Mouse (Mus musculus) hindbrain, embryonic 11.5 days (tissue): ENCODE results near the gene Ccdc103. TPM values are rescaled to one million over a fixed set of nuclear protein-coding genes. Genes with fewer than 3 reads are reported as not detected.

ENCODE experiments used
- ATAC-seq: fragments of 200-750 bp; cut with Nextera tagmentation; 2 replicates; pipeline ENCODE4 v1.8.0; 2017; ENCODE audit warnings: mild to moderate bottlenecking, moderate TSS enrichment, moderate library complexity; ENCODE audit not compliant: low FRiP score
- DNase-seq: peaks from one replicate; pipeline ENCODE4 v3.0.0-alpha.2; 2015; ENCODE audit warnings: low spot score
- H3K27ac ChIP-seq: fragments of 300-500 bp; sonication (generic); 2 replicates; pipeline ENCODE4 v1.5.1; 2014; ENCODE audit warnings: mild to moderate bottlenecking, low read depth, low read length
- H3K27me3 ChIP-seq: fragments of 300-500 bp; sonication (generic); 2 replicates; pipeline ENCODE4 v1.6.1; 2014; ENCODE audit warnings: mild to moderate bottlenecking, low read length, moderate library complexity, mixed read lengths; ENCODE audit not compliant: control insufficient read depth, insufficient read depth
- H3K36me3 ChIP-seq: fragments of 300-500 bp; sonication (generic); 2 replicates; pipeline ENCODE4 v1.6.1; 2014; ENCODE audit warnings: mild to moderate bottlenecking, low read length, moderate library complexity, mixed read lengths; ENCODE audit not compliant: control insufficient read depth, insufficient read depth
- H3K4me1 ChIP-seq: fragments of 300-500 bp; sonication (generic); replicated peaks from 2 replicates; pipeline ENCODE4 v1.6.1; 2014; ENCODE audit warnings: low read length, mixed read lengths; ENCODE audit not compliant: control insufficient read depth, insufficient read depth
- H3K4me2 ChIP-seq: fragments of 300-500 bp; sonication (generic); replicated peaks from 2 replicates; pipeline ENCODE4 v1.6.1; 2014; ENCODE audit warnings: mild to moderate bottlenecking, low read depth, low read length
- H3K4me3 ChIP-seq: fragments of 300-500 bp; sonication (generic); 2 replicates; pipeline ENCODE4 v1.5.1; 2014; ENCODE audit warnings: low read depth, low read length
- H3K9ac ChIP-seq: fragments of 300-500 bp; sonication (generic); 2 replicates; pipeline ENCODE4 v1.6.1; 2014; ENCODE audit warnings: low read depth, low read length
- H3K9me3 ChIP-seq: fragments of 300-500 bp; sonication (generic); 2 replicates; pipeline ENCODE4 v1.6.1; 2016; ENCODE audit warnings: low read length; ENCODE audit not compliant: control insufficient read depth
- WGBS: fragments of 180-500 bp; shearing (Covaris S2); extraction: QIAGEN DNeasy Blood & Tissue Kit; methylation state at CpG from one replicate; pipeline ENCODE4 v1.1.7; 2014; 5-methylcytosine and 5-hydroxymethylcytosine counted together
- polyA plus RNA-seq: library from polyadenylated mRNA; unstranded; fragments of >200 nt; fragmentation: Nextera tagmentation; extraction: Ambion mirVana; gene quantifications from 2 replicates; pipeline ENCODE4 v1.2.1, GENCODE M21; 2014

Ccdc103 gene
- polyA plus RNA-seq, 1 experiment from 2014 or later, result 2.0 TPM

DNA sequence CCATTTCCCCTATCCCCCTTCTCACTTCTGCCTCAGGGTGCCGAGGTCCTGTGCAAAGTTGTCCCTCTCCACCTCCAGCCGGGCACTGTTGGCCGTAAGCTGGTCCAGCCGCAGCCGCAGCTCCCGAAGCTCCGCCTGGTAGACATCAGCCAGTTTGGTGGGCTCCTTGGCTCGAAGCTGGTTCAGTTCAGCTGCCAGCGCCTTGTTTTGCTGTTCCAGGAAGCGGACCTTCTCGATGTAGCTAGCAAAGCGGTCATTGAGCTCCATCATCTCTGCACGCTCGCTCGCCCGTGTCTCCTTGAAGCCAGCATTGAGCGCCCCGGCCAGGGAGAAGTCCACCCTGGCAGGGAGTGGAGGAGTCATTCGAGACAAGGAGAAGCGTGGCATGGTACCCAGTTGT is 15.6 kb downstream of the Ccdc103 start:
- no peak for ATAC-seq
- Histone ChIP-seq H3K27me3 (peaks cover 22% of the 10 kb centered on the region), H3K4me2 (no peak overlapping the region), H3K4me3 (no peak overlapping the region), H3K9ac (no peak overlapping the region), H3K27ac (no peak overlapping the region), H3K9me3 (no peaks in the 10 kb centered on the region), H3K36me3 (no peaks in the 10 kb centered on the region), H3K4me1 (no peaks in the 10 kb centered on the region; the same call in 1 of the 2 replicates)
- 77% methylated on average over 20 of the region's 20 CpGs for WGBS
- no peak for DNase-seq

DNA sequence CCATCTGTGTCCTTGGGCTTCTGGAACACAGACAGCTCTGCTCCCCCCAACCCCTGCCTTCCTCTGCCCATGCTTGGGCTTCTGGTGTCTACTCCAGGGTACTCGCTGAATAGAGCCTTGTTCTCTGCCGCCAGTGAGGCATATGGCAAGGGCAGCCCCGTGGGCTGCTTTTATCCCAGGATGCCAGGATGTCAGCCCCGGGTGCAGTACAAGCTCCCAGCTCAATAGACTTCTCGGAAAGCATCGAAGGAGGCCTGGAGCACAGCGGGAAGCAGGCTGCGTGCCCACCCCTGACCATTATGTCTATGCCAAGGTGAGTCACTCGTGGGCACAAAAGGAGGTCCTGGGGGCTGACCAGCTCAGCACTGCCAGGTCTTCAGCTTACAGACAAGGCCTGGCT is 17.4 kb downstream of the Ccdc103 start:
- no peaks in the 10 kb centered on the region for H3K9me3 ChIP-seq
- no peak overlapping the region for H3K9ac ChIP-seq
- no peak for DNase-seq
- peaks cover 12% of the 10 kb centered on the region for H3K27me3 ChIP-seq
- H3K36me3 ChIP-seq, result no peaks in the 10 kb centered on the region
- no peak overlapping the region for H3K27ac ChIP-seq
- no peak overlapping the region for H3K4me3 ChIP-seq
- no peak for ATAC-seq
- no peaks in the 10 kb centered on the region for H3K4me1 ChIP-seq
- 80% methylated on average over 9 of the region's 9 CpGs for WGBS
- H3K4me2 ChIP-seq, result no peak overlapping the region

GRCm38 (mm10) chr11:102900763-102901162 is 19.8 kb downstream of the Ccdc103 start, which contains the start of gene Gfap:
TSS of gene Gfap (minus strand) at chr11:102900912.
- Histone ChIP-seq H3K27ac (no peak within 1 kb of the TSS), H3K27me3 (peaks cover 2% of the 10 kb centered on the region; the same call in 1 of the 2 replicates), H3K4me1 (no peaks in the 10 kb centered on the region), H3K9ac (no peak within 1 kb of the TSS), H3K36me3 (no peaks in the 10 kb centered on the region), H3K4me3 (no peak within 1 kb of the TSS), H3K9me3 (no peaks in the 10 kb centered on the region), H3K4me2 (no peak within 1 kb of the TSS)
- peak; percentile 94 for DNase-seq
- 11% methylated on average over 7 of the region's 7 CpGs for WGBS
- ATAC-seq, result no peak

GRCm38 (mm10) chr11:102901199-102901598 is 20.2 kb downstream of the Ccdc103 start:
- no peaks in the 10 kb centered on the region for H3K4me1 ChIP-seq
- no peak overlapping the region for H3K27ac ChIP-seq
- H3K9ac ChIP-seq, result no peak overlapping the region
- no peak for ATAC-seq
- H3K4me3 ChIP-seq, result no peak overlapping the region
- DNase-seq, result no peak
- 59% methylated on average over 4 of the region's 4 CpGs for WGBS
- no peak overlapping the region for H3K4me2 ChIP-seq
- no peaks in the 10 kb centered on the region for H3K36me3 ChIP-seq
- peaks cover 2% of the 10 kb centered on the region; the same call in 1 of the 2 replicates for H3K27me3 ChIP-seq
- H3K9me3 ChIP-seq, result no peaks in the 10 kb centered on the region

GRCm38 (mm10) chr11:102902107-102902506 is 21.1 kb downstream of the Ccdc103 start:
- DNase-seq, result no peak
- H3K27ac ChIP-seq, result no peak overlapping the region
- H3K4me1 ChIP-seq, result no peaks in the 10 kb centered on the region
- WGBS, result 81% methylated on average over 5 of the region's 5 CpGs
- H3K36me3 ChIP-seq, result no peaks in the 10 kb centered on the region
- no peak overlapping the region for H3K9ac ChIP-seq
- H3K9me3 ChIP-seq, result no peaks in the 10 kb centered on the region
- no peaks in the 10 kb centered on the region for H3K27me3 ChIP-seq
- no peak overlapping the region for H3K4me3 ChIP-seq
- no peak for ATAC-seq
- no peak overlapping the region for H3K4me2 ChIP-seq

GRCm38 (mm10) chr11:102903654-102904053 is 22.6 kb downstream of the Ccdc103 start:
- H3K27ac ChIP-seq, result no peak overlapping the region
- WGBS, result 79% methylated on average over 7 of the region's 7 CpGs
- H3K36me3 ChIP-seq, result no peaks in the 10 kb centered on the region
- no peaks in the 10 kb centered on the region for H3K27me3 ChIP-seq
- no peaks in the 10 kb centered on the region for H3K9me3 ChIP-seq
- no peak overlapping the region for H3K4me3 ChIP-seq
- no peak for ATAC-seq
- DNase-seq, result no peak
- no peak overlapping the region for H3K9ac ChIP-seq
- no peak overlapping the region for H3K4me2 ChIP-seq
- no peaks in the 10 kb centered on the region for H3K4me1 ChIP-seq

DNA sequence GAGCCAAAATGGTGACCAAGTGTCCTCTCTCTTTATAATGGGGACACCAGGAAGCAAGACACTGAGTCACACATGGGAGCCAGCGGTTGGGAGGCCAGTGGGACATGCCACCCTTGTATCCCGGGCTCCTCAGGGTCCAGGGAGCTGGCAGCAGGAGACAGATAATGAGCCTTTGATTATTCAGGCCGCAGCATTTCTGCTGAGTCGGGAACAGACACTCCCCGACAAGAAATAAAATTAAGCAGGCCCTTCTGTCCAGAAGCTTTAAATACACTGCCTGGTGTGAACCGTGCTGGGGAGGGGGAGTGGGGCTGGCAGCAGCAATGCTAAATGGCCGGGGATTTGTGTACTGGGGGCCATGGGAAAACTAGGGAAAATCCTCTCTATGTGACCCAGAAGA is 30.4 kb downstream of the Ccdc103 start:
- ATAC-seq (no peak), DNase-seq (no peak)
- H3K4me3 ChIP-seq, result no peak overlapping the region
- H3K9me3 ChIP-seq, result no peaks in the 10 kb centered on the region
- WGBS, result 82% methylated on average over 7 of the region's 7 CpGs
- no peak overlapping the region for H3K9ac ChIP-seq
- H3K4me2 ChIP-seq, result no peak overlapping the region
- no peaks in the 10 kb centered on the region for H3K4me1 ChIP-seq
- no peak overlapping the region for H3K27ac ChIP-seq
- no peaks in the 10 kb centered on the region for H3K27me3 ChIP-seq
- H3K36me3 ChIP-seq, result peaks cover 16% of the 10 kb centered on the region

GRCm38 (mm10) chr11:102915380-102915779 is 34.4 kb downstream of the Ccdc103 start:
- Histone ChIP-seq H3K27me3 (no peaks in the 10 kb centered on the region), H3K4me1 (no peaks in the 10 kb centered on the region), H3K36me3 (peaks cover 13% of the 10 kb centered on the region), H3K27ac (no peak overlapping the region), H3K9ac (no peak overlapping the region), H3K9me3 (no peaks in the 10 kb centered on the region), H3K4me3 (no peak overlapping the region), H3K4me2 (no peak overlapping the region)
- 93% methylated on average over 9 of the region's 9 CpGs for WGBS
- no peak for DNase-seq
- no peak for ATAC-seq

DNA sequence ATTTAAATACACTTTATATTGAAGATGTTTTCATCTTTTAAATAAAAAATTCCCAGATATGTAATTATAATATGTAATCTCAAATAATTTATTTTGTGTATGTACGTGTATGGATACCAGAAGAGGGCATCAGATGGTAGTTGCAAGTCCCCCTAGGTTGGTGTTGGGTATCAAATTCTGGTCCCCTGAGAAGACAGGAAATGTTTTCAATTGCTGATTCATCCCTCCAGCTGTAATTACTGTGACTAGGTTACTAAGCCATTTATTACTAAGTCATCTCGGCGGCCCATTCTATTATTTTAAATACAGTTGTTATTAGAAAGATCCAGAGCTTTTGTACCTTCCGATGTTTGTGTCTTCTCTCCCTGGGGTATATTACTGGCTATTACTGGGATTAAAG is 37.1 kb downstream of the Ccdc103 start:
- H3K9me3 ChIP-seq, result no peaks in the 10 kb centered on the region
- DNase-seq, result no peak
- no peak overlapping the region for H3K9ac ChIP-seq
- no peak overlapping the region for H3K27ac ChIP-seq
- H3K27me3 ChIP-seq, result no peaks in the 10 kb centered on the region
- 80% methylated on average over 4 of the region's 4 CpGs for WGBS
- H3K4me2 ChIP-seq, result no peak overlapping the region
- ATAC-seq, result no peak
- H3K4me1 ChIP-seq, result no peaks in the 10 kb centered on the region; the same call in 1 of the 2 replicates
- H3K36me3 ChIP-seq, result peaks cover 13% of the 10 kb centered on the region
- H3K4me3 ChIP-seq, result no peak overlapping the region
